Mouse (Mus musculus): ENCODE measurements around the gene Anxa6.
A peak's percentile ranks its signal among the peaks of the same experiment; 100 is the strongest.

Anxa6 gene

DNA sequence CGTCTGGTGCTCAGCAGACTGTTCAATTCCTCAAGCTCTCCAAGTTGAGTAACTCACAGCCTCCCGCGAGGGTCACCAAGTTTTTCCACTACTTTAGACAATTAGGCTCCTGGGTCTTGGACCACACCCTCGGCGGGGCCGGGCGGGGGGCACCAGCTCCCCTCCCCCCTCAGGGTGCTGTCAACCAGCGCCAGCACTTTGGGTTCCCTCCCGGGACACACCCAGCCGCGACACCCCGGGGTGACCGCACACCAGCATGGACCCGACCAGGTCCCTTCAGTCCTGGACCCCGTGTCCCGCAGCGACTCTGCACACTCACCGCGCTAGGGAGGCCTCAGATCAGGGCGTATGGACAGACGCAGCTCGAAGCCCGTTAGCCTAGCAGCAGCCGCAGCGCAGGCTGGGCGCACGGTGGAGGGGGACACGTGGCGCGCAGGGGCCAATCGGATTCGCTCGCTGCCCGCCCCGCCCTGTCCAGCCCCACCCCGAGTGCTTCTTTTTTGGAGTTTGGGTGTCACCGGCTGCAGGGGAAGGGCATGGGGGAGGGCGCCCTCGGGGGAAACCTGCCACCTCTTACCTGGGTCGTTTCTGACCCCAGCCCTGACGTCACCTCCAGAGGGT, at the start of gene Anxa6:
Gene Anxa6, minus strand, starts transcription at position 406 of the 621 bp plus-strand sequence.
- peak; percentile 76 to 82 for DNase-seq

DNA sequence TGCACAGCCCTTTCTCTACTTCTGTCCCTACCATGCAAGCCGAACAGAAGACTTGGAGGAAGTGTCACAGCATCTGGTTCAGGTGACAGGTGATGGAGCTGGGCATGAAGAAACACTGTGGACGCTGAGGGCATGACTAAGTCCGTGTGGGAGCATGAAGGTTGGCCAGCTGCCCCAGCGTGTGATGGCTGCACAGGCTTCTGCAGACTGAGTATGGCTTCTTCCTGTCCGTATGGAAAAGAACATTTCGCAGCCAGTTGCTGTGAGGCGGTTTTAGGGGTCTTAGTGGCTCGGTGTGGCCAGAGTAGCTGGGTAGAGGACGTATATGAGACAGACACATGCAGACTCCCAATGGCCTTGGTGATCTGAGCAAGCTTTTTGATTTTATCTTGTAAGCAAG, 48.0 kb upstream of the Anxa6 start:
- DNase-seq, result no peak

DNA sequence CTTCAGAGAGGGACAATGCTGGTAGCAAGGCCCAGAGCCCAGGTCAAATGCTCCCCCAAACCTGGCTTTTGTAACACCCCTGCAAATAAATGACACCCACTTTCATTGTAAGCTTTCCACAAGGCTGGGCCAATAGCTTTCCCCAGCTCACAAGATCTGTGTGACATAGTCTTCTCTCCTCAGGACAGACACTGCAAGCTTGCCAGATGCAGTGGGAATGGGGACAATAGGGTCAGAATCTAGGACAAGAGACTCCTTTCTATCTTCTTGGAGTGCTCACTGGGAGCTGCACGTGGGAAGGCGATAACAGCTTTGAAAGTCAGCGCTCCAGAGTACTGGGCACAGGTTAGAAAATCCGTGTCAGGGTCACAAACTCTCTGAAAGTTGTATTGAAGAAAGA, 45.9 kb upstream of the Anxa6 start:
- no peak for DNase-seq

DNA sequence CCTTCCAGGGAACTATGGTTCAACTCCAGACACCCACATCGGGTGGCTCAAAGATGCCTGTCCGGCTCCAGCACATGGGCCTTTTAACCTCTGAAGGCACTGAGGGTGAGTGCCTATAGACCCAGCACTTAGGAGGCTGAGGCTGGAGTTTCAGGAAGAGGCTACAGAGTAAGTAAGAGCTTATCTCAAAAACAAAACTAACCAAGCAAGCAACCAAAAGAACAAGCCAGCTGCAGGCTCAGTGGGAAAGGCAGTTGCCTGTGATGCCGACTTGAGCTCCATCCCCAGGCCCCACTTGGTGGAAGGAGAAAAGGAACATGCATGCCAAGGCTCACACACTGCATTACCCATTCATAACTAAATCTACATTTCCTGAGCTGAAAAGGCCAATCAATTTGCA, 45.3 kb upstream of the Anxa6 start:
- DNase-seq, result peak in 1 of 2 experiments; percentile 19

DNA sequence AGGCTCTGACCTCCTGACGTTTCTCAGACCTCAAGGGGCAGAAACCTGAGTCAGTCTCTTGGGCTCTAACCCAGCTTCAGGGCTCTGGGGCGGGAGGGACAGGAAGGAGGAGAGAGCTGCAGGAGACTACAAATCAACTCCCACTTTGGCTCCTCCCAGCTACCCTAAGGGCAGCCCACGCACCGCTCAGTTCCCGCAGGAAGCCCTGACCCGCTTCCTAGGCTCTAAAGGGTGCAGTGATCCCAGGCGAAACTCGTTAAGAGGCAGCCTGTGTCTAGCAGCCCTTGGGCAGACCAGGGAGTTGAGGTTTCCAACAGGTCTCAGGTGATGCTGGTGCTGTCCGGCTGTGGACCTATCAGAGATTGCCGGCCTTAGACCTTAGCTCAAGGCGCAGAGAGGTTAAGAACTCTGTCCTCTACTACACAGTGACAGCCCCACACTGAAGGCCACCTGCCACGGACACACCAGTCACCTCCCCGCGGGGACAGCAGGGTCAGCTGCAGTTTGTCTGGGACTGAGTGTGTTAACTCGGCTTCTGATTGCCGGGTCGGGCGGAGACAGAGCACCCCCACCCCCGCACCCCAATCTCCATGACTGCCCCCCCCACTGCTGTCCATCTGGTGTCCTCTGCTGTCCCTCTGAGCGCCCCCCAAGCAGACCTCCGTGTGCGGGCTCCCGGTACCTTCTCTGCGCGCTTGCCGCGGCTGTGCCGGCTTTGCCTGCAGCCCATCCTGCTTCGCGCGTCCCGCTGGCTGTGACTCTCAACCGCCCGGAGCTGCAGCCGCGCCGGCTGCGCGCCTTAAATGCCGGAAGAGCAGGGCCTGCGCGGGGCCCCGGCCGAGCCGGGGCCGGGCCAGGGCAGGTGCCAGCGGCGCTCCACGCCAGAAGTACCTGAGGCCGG, 44.3 kb upstream of the Anxa6 start, which contains the start of gene Ccdc69:
Gene Ccdc69, minus strand, starts transcription at position 801 of the 901 bp plus-strand sequence.
- DNase-seq, result peak; percentile 55 to 69

DNA sequence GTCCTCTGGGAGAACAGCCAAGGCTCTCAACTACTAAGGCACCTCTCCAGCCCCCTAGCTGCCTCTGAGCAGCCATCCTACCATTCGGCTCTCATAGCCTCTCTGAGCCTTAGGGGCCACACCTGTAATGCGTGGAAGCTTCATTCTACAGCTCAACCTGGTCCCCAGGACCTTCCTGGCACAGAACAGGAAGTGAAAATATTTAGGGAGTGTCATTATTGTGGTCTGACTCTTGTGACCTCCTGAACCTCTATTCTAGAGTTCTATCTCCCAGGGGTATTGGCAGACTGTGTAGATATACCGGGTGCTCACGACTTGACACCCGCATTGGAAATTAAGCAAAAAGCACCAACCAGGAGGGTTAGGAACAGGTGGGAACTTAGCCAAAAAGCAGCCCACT, 43.0 kb upstream of the Anxa6 start:
- no peak for DNase-seq

DNA sequence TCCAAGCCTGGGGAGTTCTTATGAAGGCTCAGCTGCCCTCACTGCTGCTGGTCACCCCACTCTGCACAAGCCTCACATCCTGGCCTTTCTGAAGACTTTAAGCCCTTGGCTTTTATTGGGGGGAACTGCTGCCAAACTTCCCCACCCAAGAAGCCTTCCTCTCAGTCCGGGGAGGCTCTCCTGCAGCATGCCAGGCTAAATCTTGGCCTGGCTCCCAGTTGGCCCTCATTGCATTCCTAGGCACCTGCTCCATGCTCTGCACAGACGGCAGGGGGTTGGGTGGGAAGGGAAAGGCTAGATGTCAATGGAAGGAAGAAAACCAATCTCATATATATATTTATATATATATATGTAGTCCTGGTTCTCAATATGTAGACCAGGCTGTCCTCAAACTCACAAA, 42.4 kb upstream of the Anxa6 start:
- DNase-seq, result no peak

DNA sequence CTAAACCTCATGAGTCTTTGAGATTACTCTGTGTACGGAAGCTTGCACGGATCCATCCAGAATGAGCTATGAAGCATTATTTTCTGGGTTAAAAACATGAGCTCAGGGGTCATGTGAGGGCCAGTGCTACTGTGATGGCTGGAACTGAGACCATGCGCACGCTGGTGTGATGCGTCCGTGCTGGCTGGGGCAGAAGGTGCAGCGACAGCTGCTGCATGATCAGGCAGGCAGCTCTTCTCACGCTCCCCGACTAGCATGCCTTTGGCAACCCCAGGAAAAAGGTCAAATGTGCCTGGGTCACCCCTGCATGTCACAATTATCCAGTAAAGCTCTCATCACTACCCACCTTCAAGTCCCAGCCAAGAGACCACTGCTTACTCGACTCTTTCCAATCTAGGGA, 39.9 kb upstream of the Anxa6 start:
- no peak for DNase-seq

DNA sequence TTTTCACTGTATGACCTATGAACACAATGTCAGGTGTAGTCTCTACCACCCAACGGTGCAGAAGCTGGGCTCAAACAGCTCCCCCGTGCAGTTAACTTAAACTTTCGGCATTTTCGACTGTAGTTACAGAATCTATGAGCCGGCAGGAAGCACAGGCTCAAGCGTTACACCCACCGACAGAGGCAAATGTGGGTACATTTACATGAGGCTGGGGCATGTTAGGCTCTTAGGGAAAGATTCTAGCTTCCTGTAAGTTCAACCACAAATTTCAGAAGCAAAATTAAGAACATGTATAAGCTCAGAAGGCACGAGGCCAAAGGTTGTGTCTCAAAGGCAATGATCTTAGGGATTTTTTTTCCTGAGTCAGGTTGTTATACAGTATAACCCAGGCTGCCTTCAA, 39.2 kb upstream of the Anxa6 start:
- peak; percentile 22 to 30 for DNase-seq

DNA sequence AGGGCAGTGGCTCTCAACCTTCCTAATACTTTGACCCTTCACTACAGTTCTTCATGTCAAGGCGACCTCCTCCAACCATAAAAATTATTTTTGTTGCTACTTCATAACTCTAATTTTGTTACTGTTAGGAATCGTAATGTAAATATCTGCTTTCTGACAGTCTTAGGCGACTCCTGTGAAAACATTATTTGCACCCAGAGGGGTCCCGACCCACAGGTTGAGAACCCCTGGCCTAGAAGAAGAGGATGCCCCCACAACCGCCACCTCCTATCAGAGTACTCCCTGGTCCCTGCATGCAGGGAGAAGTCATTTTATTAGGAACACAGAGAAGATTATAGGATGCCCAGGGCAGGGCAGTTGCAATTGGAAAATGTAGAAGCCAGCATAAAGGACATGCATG, 38.1 kb upstream of the Anxa6 start:
- DNase-seq, result no peak

DNA sequence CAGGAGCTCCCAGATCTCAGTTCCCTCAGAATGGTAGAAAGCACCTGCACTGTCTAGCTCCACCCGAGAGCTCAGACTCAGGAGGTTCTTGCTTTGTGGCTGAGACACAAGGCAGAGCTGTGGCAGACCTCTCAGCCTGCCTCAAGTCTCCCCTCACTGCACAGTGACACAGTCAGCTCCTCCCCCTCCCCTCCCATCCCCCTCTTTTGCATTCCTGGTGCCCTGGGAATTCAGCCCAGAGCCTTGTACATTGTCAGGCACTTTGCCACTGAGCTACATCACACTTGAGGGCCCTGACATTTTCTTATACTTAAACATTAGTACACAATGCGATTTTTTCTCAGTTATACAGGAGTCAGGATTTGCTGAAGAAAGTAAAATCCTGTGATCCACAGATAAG, 35.8 kb upstream of the Anxa6 start:
- DNase-seq, result no peak

DNA sequence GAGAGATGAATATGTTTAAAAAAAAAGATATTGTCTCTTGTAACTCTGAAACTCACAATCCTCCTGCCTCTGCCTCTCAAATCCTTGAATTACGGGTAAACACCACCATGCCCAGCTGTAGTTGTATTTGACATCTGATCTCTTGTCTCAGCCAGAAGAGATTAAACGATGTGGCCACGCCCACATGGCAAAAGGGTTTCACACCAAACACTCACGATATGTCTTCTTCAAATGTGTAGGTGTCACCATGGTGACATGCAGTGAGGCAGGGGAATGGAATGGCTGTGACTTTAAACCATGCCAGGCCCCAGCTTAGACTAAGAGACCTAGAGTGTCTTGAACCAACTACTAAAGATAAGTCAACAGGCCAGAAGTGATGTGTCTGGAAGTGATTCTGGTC, 33.7 kb upstream of the Anxa6 start:
- DNase-seq, result no peak

DNA sequence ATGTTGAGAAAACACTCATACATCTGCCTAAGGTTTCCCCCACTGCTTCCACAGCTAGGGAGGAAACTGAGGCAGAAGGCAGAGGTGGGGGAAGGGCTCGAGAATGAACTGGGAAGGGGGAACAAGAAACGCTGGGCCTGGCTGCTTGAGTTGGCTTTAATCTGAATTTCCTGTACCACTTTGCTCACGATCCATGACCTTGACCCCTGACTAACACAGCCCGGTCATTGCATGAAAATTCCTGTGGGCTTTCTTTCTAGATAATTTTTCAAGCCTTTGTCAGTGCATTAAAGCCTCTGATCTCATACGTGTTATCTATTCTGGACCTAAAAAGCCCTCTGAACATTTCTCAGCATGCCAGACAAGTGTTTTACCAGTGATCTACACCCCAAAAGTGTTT, 29.6 kb upstream of the Anxa6 start:
- no peak for DNase-seq

DNA sequence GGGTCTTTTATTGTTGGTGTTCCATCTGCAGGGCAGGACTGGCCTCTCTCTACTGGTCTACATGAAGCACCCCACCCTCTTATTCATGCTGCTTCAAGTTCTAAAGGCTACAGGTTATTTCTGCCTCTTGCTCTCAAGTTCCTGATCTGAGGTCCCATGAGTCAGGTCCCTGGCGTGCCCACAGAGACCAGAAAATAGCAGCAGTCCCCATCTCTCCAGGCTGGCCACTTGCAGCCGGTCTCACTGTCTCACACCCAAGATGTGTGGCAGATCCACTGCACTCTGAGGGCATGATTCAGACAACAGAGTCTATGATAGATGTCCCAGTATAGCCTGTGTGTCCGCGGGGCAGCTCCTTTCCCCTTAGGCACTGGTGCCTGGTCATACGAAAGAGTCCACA, 27.6 kb upstream of the Anxa6 start:
- no peak for DNase-seq

DNA sequence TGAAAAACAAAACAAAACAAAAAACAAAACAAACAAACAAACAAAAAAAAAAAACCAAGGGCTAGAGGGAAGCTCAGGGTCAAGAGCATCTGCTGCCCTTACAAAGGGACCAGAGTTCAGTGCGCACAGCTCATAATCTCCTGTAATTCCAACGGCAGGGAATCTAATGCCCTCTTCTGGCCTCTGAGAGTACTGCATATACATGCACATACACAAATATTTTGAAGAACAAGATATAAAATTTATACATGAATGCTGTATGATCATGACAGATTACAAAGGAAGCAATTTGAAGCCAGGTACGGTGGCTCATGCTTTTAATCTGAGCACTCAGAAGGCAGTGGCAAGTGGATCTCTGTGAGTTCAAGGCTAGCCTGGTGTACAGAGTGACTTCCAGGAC, 24.3 kb upstream of the Anxa6 start:
- DNase-seq, result no peak

DNA sequence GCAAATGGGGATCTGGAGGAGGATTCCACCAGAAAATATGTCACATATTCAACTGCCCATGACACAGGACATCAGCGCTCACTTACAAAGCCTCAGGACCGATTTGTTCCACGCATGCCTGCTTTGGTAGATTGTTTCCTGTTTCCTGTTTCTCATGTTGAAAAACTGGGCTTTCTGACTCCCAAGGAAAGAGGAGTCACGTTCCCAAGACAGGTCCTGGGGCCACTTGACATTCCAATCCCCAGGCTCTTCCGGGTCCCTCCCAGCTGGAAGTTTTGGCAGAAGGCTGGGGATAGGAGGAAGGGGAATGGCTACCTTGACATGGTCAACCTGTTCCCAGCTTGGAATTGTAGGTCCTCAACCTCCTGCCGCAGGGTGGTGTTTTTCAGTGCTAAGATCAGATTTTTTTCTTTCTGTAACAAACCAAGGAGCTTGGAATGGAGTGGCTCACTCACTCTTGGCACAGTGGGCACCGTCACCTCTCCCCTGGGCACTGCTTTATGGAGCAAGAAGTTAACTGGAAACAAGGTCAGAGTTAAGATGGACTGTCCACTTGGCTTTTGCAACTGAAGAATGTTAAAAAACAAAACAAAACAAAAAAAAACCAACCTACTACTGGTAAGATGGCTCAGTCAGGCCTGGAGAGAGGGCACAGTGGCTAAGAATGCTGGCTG, 17.7 kb upstream of the Anxa6 start:
- no peak for DNase-seq

DNA sequence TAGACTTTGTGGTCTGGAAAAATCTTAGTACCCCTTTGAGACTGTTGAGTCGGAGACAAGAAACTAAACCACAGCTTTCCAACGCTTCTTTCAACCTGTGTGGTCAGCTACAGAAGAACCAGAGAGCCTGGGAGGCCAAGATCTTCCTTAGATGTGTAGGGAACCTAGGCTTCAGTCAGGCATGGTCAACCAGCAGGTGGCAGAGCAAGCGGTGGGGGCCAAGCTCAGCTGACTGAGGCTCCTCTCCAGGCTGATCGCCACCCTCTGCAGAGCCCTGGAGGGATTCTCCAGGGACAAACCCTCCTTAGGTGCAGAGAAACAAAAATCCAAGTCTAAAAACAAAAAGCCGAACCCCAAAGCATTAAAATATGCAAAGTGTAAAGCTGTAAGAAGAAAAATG, 13.4 kb upstream of the Anxa6 start:
- DNase-seq, result peak; percentile 52 to 72

DNA sequence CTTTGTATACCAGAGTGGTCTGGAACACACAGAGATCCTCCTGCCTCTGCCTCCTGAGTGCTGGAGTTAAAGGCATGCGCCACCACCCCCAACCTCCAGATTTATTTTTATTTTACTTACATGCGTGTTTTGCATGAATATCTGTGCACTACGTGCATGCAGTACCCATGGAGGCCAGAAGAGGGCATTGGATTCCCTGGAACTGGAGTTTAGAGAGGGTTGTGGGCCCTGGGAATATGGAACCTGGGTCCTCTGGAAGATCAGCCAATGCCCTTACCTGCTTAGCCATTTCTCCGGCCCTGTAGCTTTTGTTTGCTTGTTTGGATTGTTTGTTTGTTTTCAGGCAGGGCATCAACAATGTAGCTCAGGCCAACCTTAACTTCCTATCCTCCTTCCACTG, 8.1 kb upstream of the Anxa6 start:
- no peak for DNase-seq

DNA sequence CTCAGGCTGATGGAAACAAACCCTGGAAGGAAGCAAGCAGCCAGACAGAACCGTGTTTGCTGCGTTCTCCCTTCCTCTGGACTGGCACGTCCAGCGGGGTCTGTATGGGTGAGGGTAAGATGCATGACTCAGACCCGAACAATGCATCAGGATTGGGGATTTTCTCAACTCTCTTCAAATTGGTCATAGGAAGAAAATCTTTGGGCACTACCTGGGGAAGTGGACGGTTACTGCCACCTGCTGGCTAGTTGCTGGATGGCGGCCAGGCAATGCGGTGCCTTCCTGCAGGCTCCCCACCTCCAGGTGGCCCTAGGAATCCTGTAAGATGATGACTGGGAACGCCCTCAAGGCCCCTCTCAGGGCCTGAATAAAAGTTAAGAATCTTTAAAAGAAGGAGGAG, 6.3 kb upstream of the Anxa6 start:
- peak; percentile 67 to 84 for DNase-seq

DNA sequence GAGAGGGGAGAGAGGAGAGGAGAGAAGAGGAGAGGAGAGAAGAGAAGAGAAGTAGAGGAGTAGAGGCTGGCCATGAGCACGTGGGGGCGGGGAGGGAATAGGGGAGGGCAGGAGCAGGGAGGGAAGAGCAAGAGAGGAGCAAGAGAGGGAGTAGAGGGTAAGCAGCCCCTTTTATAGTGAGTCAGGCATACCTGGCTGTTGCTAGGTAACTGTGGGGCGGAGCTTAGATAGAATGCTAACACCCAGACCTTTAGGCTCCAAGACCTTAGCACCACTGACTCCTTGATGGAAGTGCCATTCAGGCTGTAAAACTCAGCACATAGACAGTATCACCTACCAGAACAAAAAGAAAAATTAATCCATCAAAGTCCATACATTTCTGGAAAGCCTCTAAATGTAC, 3.4 kb upstream of the Anxa6 start:
- no peak for DNase-seq

DNA sequence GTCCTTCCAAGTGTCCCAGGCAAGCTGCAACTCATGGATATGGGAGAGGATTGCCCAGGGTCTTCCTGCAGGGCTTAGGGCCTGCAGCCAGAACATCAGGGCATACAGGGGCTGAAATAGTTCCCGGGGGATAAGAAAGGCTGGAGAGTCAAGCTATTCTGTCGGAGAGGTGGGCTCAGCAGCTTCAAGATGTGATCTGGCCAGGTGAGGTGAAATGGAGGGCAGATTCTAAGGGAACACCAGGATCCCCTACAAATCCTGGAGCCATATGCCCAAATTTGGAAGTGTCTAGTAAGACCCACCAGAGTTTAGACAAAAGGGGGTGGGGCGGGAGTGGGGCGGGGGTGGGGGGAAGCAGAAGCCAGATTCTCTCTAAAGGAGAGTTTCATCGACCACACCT, 959 bp downstream of the Anxa6 start:
- no peak for DNase-seq

DNA sequence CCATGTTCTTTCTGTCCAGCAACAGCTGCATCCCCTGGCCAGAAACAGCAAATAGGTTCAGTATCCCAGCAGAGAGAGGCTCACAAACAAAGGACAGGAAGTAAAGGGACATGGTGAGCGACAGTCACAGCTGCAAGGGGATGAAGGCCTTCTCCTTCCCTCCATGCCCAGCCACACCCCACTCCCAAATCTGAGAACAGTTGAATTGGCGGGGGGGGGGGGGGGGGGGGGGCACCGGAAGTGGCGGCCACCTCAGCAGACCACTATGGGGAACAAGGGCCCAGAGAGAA, 1.3 kb downstream of the Anxa6 start:
- DNase-seq, result no peak

DNA sequence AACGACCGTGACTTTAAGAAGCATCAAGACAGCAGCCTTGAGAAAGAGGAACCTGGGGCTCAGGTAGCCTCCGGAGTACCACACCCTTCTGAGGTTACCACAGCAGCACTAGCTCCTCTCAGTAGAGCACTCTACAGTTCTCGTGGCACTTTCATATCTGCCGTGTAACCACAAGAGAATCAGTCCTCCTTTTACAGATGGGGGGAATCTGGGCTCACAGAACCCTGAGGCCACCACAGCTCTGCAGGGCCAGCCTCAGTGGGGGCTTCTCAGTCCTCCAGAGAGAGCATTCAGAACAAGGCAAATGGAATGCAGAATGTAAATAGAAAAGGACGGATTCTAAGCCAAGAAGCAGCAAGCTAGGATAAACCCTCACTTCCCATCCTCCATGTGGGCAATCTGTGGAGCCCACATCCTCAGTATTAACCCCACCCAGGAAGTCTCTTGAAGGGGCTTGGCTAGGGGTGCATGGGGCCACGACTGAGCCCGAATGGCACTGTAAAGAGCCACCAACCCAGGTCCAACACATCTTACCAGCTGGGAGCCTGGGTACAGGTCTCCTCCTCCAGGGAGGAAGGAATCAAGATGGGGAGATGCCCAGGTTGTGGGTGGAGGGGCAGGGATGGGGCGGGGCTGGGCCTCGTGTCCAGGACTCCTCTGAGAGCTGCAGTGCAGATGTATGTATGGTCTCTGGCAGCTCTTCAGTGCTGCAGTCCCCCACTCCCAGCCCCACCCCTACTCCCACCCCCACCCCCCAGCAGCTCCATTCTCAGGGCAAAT, 1.8 kb downstream of the Anxa6 start:
- DNase-seq, result peak; percentile 24 to 39

All from spleen, adult 18-20 months (tissue).